Mouse (Mus musculus) CD8-positive naive resting alpha-beta T cell, adult 57 days (primary cell): Measurements from ENCODE around the gene Shisa7. TPM values are rescaled to one million over a fixed set of nuclear protein-coding genes. Genes with fewer than 3 reads are reported as not detected.

ENCODE experiments used
- total RNA-seq: library from RNA; stranded (reverse); gene quantifications from one replicate; pipeline ENCODE4 v1.2.4, GENCODE M21; 2023

The Shisa7 gene
- 0.12 TPM for total RNA-seq

GRCm38 (mm10) chr7:4844245-4844916 lies at the start of gene Shisa7:
Shisa7 (minus strand) TSS chr7:4844696.

GRCm38 (mm10) chr7:4876753-4877221 lies 32.3 kb upstream of the Shisa7 start, which contains the start of gene Isoc2a:
Isoc2a (plus strand) TSS chr7:4877153.

GRCm38 (mm10) chr7:4870133-4870532 lies 25.6 kb upstream of the Shisa7 start, which contains the start of gene Isoc2b:
Isoc2b (minus strand) TSS chr7:4870258.

DNA sequence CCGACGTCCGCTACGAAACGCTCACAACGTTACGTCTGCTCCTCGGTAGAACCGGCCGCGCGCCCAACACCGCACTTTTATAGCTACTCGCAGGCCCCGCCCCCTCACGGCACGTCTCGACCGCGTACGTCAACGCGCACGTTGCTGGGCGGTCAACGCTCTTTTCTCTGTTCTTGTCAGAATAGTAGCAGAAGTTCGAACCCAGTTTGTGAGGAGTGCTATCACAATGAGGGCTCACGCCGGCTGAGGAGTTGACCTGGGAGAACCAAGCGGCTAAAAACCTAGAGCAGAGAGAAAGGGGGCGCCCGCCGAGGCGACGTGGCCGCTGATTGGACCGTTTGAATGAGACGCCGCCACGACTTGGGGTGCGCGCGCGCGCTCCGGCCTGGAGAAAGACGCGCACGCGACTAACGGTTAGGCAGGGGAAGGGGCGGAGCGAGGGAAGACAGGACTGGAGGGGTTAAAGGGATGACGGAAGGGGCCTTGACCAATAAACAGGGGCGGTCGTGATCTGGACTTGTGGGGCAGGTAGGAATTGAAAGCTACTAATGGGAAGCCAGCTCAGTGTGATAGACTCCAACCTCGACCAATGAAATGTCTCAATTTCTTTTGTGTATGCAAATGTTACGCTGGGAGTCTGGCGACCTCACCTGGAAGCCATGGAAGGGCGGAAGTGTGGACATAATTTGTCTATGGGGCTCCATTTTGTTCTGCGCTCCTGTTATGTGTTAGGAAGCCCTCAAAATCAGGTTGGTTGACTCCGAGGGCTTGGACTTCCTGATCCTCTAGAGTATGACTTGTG lies 32.0 kb downstream of the Shisa7 start, which contains the start of gene Ube2s:
Ube2s (minus strand) TSS at position 288 of the 802 bp plus-strand sequence.

GRCm38 (mm10) chr7:4792278-4793212 lies 52.0 kb downstream of the Shisa7 start, which contains the start of gene Rpl28:
Rpl28 (plus strand) TSS chr7:4792874.

DNA sequence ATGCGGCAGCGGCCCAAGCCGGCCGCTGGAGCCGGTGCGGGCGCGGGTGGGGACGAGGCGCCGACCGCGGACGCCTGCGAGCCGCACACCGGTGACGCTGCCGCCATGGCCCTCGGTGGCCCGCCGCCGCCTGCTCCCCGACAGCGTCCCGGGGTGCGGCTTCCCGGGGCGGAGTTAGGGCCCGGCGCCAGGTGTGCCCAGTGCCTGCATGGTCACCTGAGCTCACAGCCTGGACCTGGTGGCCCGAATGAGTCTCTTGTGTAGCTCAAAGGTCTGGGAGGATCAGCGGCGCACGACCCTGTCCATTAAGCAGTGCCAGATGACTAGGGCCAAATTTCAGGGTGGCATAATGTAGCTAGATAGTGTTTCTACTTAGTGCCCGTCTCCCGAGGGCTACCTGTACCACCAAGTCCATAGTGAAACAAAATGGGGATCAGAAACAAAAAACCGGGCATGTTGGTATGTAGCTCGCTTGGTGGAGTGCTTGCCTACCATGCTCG lies 55.0 kb downstream of the Shisa7 start, which contains the start of gene Tmem238:
Tmem238 (minus strand) TSS at position 221 of the 500 bp plus-strand sequence.

GRCm38 (mm10) chr7:4782759-4783158 lies 61.7 kb downstream of the Shisa7 start, which contains the start of the genes Il11 and Tmem190:
Il11 (minus strand) TSS chr7:4782859.
Tmem190 (plus strand) TSS chr7:4782937.

Other genes starting within 250 kb of the Shisa7 start
- gene Ptprh, start 240.7 kb downstream of the Shisa7 start, total RNA-seq, result not detected
- gene Tmem86b, start 213.3 kb downstream of the Shisa7 start, total RNA-seq, result 68.5 TPM
- 272 TPM for gene Ppp6r1, start 185.7 kb downstream of the Shisa7 start, total RNA-seq
- 65.9 TPM for gene Hspbp1, start 159.6 kb downstream of the Shisa7 start, total RNA-seq
- gene Brsk1, start 154.1 kb downstream of the Shisa7 start, total RNA-seq, result not detected
- gene Tmem150b, start 119.4 kb downstream of the Shisa7 start, total RNA-seq, result 0.40 TPM
- 62.8 TPM for gene Kmt5c, start 104.6 kb downstream of the Shisa7 start, total RNA-seq
- gene Cox6b2, start 91.6 kb downstream of the Shisa7 start, total RNA-seq, result 4.5 TPM
- not detected for gene Fam71e2, start 73.4 kb downstream of the Shisa7 start, total RNA-seq
- not detected for gene Il11, start 61.8 kb downstream of the Shisa7 start, total RNA-seq
- gene Tmem190, start 61.8 kb downstream of the Shisa7 start, total RNA-seq, result not detected
- gene Tmem238, start 55.0 kb downstream of the Shisa7 start, total RNA-seq, result 1.4 TPM
- 2,425 TPM for gene Rpl28, start 51.8 kb downstream of the Shisa7 start, total RNA-seq
- 155 TPM for gene Ube2s, start 32.1 kb downstream of the Shisa7 start, total RNA-seq
- 3.4 TPM for gene Isoc2b, start 25.6 kb upstream of the Shisa7 start, total RNA-seq
- gene Isoc2a, start 32.5 kb upstream of the Shisa7 start, total RNA-seq, result 10.2 TPM
- gene Gm36210, start 61.8 kb upstream of the Shisa7 start, total RNA-seq, result not detected
- gene Zfp628, start 70.5 kb upstream of the Shisa7 start, total RNA-seq, result 36.5 TPM
- 16.7 TPM for gene Nat14, start 77.3 kb upstream of the Shisa7 start, total RNA-seq
- gene Ssc5d, start 81.1 kb upstream of the Shisa7 start, total RNA-seq, result 0.64 TPM
- not detected for gene Sbk2, start 119.7 kb upstream of the Shisa7 start, total RNA-seq
- gene Sbk3, start 126.5 kb upstream of the Shisa7 start, total RNA-seq, result not detected
- gene Zfp579, start 151.5 kb upstream of the Shisa7 start, total RNA-seq, result 29.8 TPM
- gene Zfp524, start 169.7 kb upstream of the Shisa7 start, total RNA-seq, result 9.5 TPM
- 51.1 TPM for gene Fiz1, start 170.0 kb upstream of the Shisa7 start, total RNA-seq
- gene Gm44973, start 170.8 kb upstream of the Shisa7 start, total RNA-seq, result not detected
- gene Zfp865, start 175.7 kb upstream of the Shisa7 start, total RNA-seq, result 53.7 TPM
- gene Ccdc106, start 175.9 kb upstream of the Shisa7 start, total RNA-seq, result not detected
- not detected for gene 4632433K11Rik, start 189.4 kb upstream of the Shisa7 start, total RNA-seq
- gene Zfp784, start 193.8 kb upstream of the Shisa7 start, total RNA-seq, result 8.6 TPM
- 7.7 TPM for gene Zfp580, start 206.8 kb upstream of the Shisa7 start, total RNA-seq
- 400 TPM for gene U2af2, start 217.4 kb upstream of the Shisa7 start, total RNA-seq
- 106 TPM for gene Epn1, start 235.5 kb upstream of the Shisa7 start, total RNA-seq